Mouse (Mus musculus) MEL (cell line): ENCODE measurements at regions not wholly inside any gene's neighbourhood (a gene's known extent, or its start where the extent isn't known, plus 50 kb on each side); places are given as distances from the start of the nearest gene placed in this dataset.

Source experiments
- DNase-seq: peaks from one replicate; pipeline ENCODE4 v3.0.0; 2011; ENCODE audit warnings: low read depth, low spot score
- H3K27ac ChIP-seq: 2 replicates; pipeline ENCODE4 v1.5.1; 2012; ENCODE audit warnings: low read depth, mild to moderate bottlenecking, control low read depth, low read length, moderate library complexity; ENCODE audit not compliant: control insufficient read depth
- H3K27me3 ChIP-seq, 2 experiments: fragments of 150-350 bp in 1 of 2; sonication (generic) in 1 of 2; 2 replicates each; pipeline ENCODE4 v1.6.1; 2012; ENCODE audit warnings: low read length in 2 of 2, mild to moderate bottlenecking in 2 of 2, improper control_type of control experiment in 1 of 2, moderate library complexity in 1 of 2; ENCODE audit not compliant: insufficient read depth in 2 of 2, control insufficient read depth in 1 of 2
- H3K36me3 ChIP-seq, 2 experiments: 2 replicates each; pipeline ENCODE4 v1.6.1; 2012 to 2014; ENCODE audit warnings: low read length in 2 of 2, improper control_type of control experiment in 1 of 2, inconsistent platforms in 1 of 2, mild to moderate bottlenecking in 1 of 2; ENCODE audit not compliant: insufficient read depth in 2 of 2, control insufficient read depth in 1 of 2
- H3K4me1 ChIP-seq, 2 experiments: fragments of 150-350 bp in 1 of 2; sonication (generic) in 1 of 2; 2 replicates each; pipeline ENCODE4 v1.6.1; 2012; ENCODE audit warnings: low read length in 2 of 2, improper control_type of control experiment in 1 of 2, mild to moderate bottlenecking in 1 of 2; ENCODE audit not compliant: insufficient read depth in 2 of 2, control insufficient read depth in 1 of 2
- H3K4me3 ChIP-seq, 2 experiments: fragments of 150-350 bp in 1 of 2; sonication (generic) in 1 of 2; 2 replicates each; pipeline ENCODE4 v1.5.1; 2012; ENCODE audit warnings: low read depth in 2 of 2, low read length in 2 of 2, mild to moderate bottlenecking in 2 of 2, moderate library complexity in 2 of 2, control low read depth in 1 of 2, improper control_type of control experiment in 1 of 2; ENCODE audit not compliant: control insufficient read depth in 1 of 2, insufficient read depth in 1 of 2
- H3K79me2 ChIP-seq: 2 replicates; pipeline ENCODE4 v1.6.1; 2012; ENCODE audit warnings: mild to moderate bottlenecking, low read length, moderate library complexity; ENCODE audit not compliant: control insufficient read depth, poor library complexity, insufficient read depth
- H3K9ac ChIP-seq: 2 replicates; pipeline ENCODE4 v1.6.1; 2012; ENCODE audit warnings: low read depth, mild to moderate bottlenecking, control low read depth, low read length, moderate library complexity; ENCODE audit not compliant: control insufficient read depth, poor library complexity, severe bottlenecking
- H3K9me3 ChIP-seq: fragments of 150-350 bp; sonication (generic); replicated peaks from 2 replicates; pipeline ENCODE4 v1.6.1; 2012; ENCODE audit warnings: mild to moderate bottlenecking, low read length, improper control_type of control experiment, moderate library complexity; ENCODE audit not compliant: insufficient read depth
- BHLHE40 ChIP-seq: IDR thresholded peaks from 2 replicates; pipeline ENCODE4 v1.6.1; 2012; ENCODE audit warnings: low read depth, mild to moderate bottlenecking, inconsistent platforms, low read length, improper control_type of control experiment, borderline replicate concordance
- CHD2 ChIP-seq: IDR thresholded peaks from 2 replicates; pipeline ENCODE4 v1.6.1; 2011; ENCODE audit warnings: low read length, improper control_type of control experiment
- CTCF ChIP-seq, 3 experiments: IDR thresholded peaks in 2 of 3; conservative IDR thresholded peaks in 1 of 3; 2 replicates each; pipeline ENCODE4 v1.5.1; 2011 to 2012; ENCODE audit warnings: low read length in 3 of 3, low read depth in 2 of 3, mild to moderate bottlenecking in 2 of 3, improper control_type of control experiment in 1 of 3, inconsistent platforms in 1 of 3, mixed read lengths in 1 of 3, moderate library complexity in 1 of 3; ENCODE audit not compliant: control insufficient read depth in 1 of 3, insufficient read depth in 1 of 3, poor library complexity in 1 of 3, severe bottlenecking in 1 of 3
- E2F4 ChIP-seq: IDR thresholded peaks from 2 replicates; pipeline ENCODE4 v1.6.1; 2011; ENCODE audit warnings: low read depth, low read length, improper control_type of control experiment, borderline replicate concordance
- ETS1 ChIP-seq: IDR thresholded peaks from 2 replicates; pipeline ENCODE4 v1.6.1; 2012; ENCODE audit warnings: low read depth, mild to moderate bottlenecking, inconsistent platforms, low read length, improper control_type of control experiment, moderate library complexity
- GABPA ChIP-seq: IDR thresholded peaks from 2 replicates; pipeline ENCODE4 v1.6.1; 2012; ENCODE audit warnings: low read depth, mild to moderate bottlenecking, inconsistent platforms, low read length, improper control_type of control experiment, moderate library complexity
- GATA1 ChIP-seq: IDR thresholded peaks from 2 replicates; pipeline ENCODE4 v1.6.1; 2011; ENCODE audit warnings: low read depth, low read length, improper control_type of control experiment
- HCFC1 ChIP-seq: IDR thresholded peaks from 2 replicates; pipeline ENCODE4 v1.6.1; 2012; ENCODE audit warnings: low read depth, mild to moderate bottlenecking, inconsistent platforms, low read length, improper control_type of control experiment, moderate library complexity
- JUND ChIP-seq: IDR thresholded peaks from 2 replicates; pipeline ENCODE4 v1.6.1; 2011; ENCODE audit warnings: low read depth, mild to moderate bottlenecking, improper control_type of control experiment, low read length
- MAZ ChIP-seq: IDR thresholded peaks from 2 replicates; pipeline ENCODE4 v1.6.1; 2012; ENCODE audit warnings: low read depth, mild to moderate bottlenecking, inconsistent platforms, low read length, improper control_type of control experiment
- MEF2A ChIP-seq: IDR thresholded peaks from 2 replicates; pipeline ENCODE4 v1.6.1; 2014; ENCODE audit warnings: low read depth, mild to moderate bottlenecking, inconsistent platforms, low read length, improper control_type of control experiment; ENCODE audit not compliant: poor library complexity, insufficient replicate concordance, severe bottlenecking; ENCODE audit errors: extremely low read depth
- MXI1 ChIP-seq: IDR thresholded peaks from 2 replicates; pipeline ENCODE4 v1.6.1; 2011; ENCODE audit warnings: mild to moderate bottlenecking, low read depth, low read length, improper control_type of control experiment
- MYB ChIP-seq: IDR thresholded peaks from 2 replicates; pipeline ENCODE4 v1.6.1; 2011; ENCODE audit warnings: mild to moderate bottlenecking, low read depth, low read length, improper control_type of control experiment
- POLR2A ChIP-seq, 2 experiments: IDR thresholded peaks; 2 replicates each; pipeline ENCODE4 v1.6.1; 2011 to 2012; ENCODE audit warnings: low read length in 2 of 2, mild to moderate bottlenecking in 2 of 2, control low read depth in 1 of 2, improper control_type of control experiment in 1 of 2, low read depth in 1 of 2, moderate library complexity in 1 of 2; ENCODE audit not compliant: control insufficient read depth in 1 of 2, insufficient read depth in 1 of 2, poor library complexity in 1 of 2
- POLR2AphosphoS2 ChIP-seq: IDR thresholded peaks from 2 replicates; pipeline ENCODE4 v1.6.1; 2011; ENCODE audit warnings: low read length, improper control_type of control experiment
- POLR2AphosphoS5 ChIP-seq: IDR thresholded peaks from 2 replicates; pipeline ENCODE4 v1.6.1; 2012; ENCODE audit warnings: low read depth, borderline replicate concordance, mild to moderate bottlenecking, inconsistent platforms, low read length, moderate library complexity, mixed read lengths
- SIN3A ChIP-seq: IDR thresholded peaks from 2 replicates; pipeline ENCODE4 v1.6.1; 2012; ENCODE audit warnings: low read length, improper control_type of control experiment, inconsistent platforms
- SMC3 ChIP-seq: IDR thresholded peaks from 2 replicates; pipeline ENCODE4 v1.6.1; 2011; ENCODE audit warnings: low read depth, low read length, improper control_type of control experiment
- TAL1 ChIP-seq: IDR thresholded peaks from 2 replicates; pipeline ENCODE4 v1.6.1; 2012; ENCODE audit warnings: mild to moderate bottlenecking, inconsistent platforms, low read length, moderate library complexity, mixed read lengths
- TBP ChIP-seq: IDR thresholded peaks from 2 replicates; pipeline ENCODE4 v1.8.0; 2011; ENCODE audit warnings: low read depth, low read length, improper control_type of control experiment
- TCF12 ChIP-seq: IDR thresholded peaks from 2 replicates; pipeline ENCODE4 v1.6.1; 2014; ENCODE audit warnings: low read depth, mild to moderate bottlenecking, inconsistent platforms, low read length, improper control_type of control experiment, moderate library complexity
- UBTF ChIP-seq: IDR thresholded peaks from 2 replicates; pipeline ENCODE4 v1.6.1; 2012; ENCODE audit warnings: low read depth, mild to moderate bottlenecking, inconsistent platforms, low read length, improper control_type of control experiment, moderate library complexity, borderline replicate concordance; ENCODE audit not compliant: insufficient read depth
- USF2 ChIP-seq, 2 experiments: IDR thresholded peaks; 2 replicates each; pipeline ENCODE4 v1.6.1; 2011 to 2012; ENCODE audit warnings: improper control_type of control experiment in 2 of 2, low read length in 2 of 2, borderline replicate concordance in 1 of 2, inconsistent platforms in 1 of 2, low read depth in 1 of 2, mild to moderate bottlenecking in 1 of 2; ENCODE audit not compliant: insufficient read depth in 1 of 2
- ZC3H11A ChIP-seq: IDR thresholded peaks from 2 replicates; pipeline ENCODE4 v1.6.1; 2012; ENCODE audit warnings: low read depth, mild to moderate bottlenecking, inconsistent platforms, low read length, improper control_type of control experiment
- ZNF384 ChIP-seq: IDR thresholded peaks from 2 replicates; pipeline ENCODE4 v1.6.1; 2012; ENCODE audit warnings: low read depth, mild to moderate bottlenecking, inconsistent platforms, low read length, improper control_type of control experiment

- no peak for DNase-seq
- Histone ChIP-seq H3K4me1 (no peaks in the 10 kb centered on the region), H3K4me3 (no peak overlapping the region), H3K79me2 (no peaks in the 10 kb centered on the region), H3K36me3 (no peaks in the 10 kb centered on the region), H3K27me3 (no peaks in the 10 kb centered on the region), H3K9ac (no peak overlapping the region), H3K27ac (no peak overlapping the region), H3K9me3 (no peaks in the 10 kb centered on the region)
- TF ChIP-seq UBTF: no peak
- no peak for TF ChIP-seq SIN3A
- no peak for TF ChIP-seq CTCF (IDR thresholded peaks at IDR 0.05 in 2 of 3, conservative IDR thresholded peaks at IDR 0.05 in 1 of 3; ENCODE audit: control insufficient read depth in 1 of 3, insufficient read depth in 1 of 3, low read depth in 2 of 3, low read length in 3 of 3, poor library complexity in 1 of 3, severe bottlenecking in 1 of 3)
- no peak for TF ChIP-seq POLR2A (IDR thresholded peaks at IDR 0.05; ENCODE audit: control insufficient read depth in 1 of 2, insufficient read depth in 1 of 2, low read depth in 1 of 2, low read length in 2 of 2, poor library complexity in 1 of 2)
- TF ChIP-seq MXI1: no peak
- TF ChIP-seq POLR2AphosphoS2: no peak
- TF ChIP-seq MYB: no peak
- TF ChIP-seq BHLHE40: no peak
- TF ChIP-seq TAL1: no peak
- TF ChIP-seq POLR2AphosphoS5: no peak
- TF ChIP-seq SMC3: no peak
- TF ChIP-seq JUND: no peak
- TF ChIP-seq MEF2A: no peak
- TF ChIP-seq USF2 (IDR thresholded peaks at IDR 0.05; ENCODE audit: borderline replicate concordance in 1 of 2, insufficient read depth in 1 of 2, low read depth in 1 of 2, low read length in 2 of 2): no peak
- TF ChIP-seq ZNF384: no peak
- no peak for TF ChIP-seq TCF12
- no peak for TF ChIP-seq TBP
- no peak for TF ChIP-seq E2F4
Observed at GRCm38 (mm10) chr17:65081779-65082086, 245.9 kb upstream of the 4930583I09Rik start.

- Histone ChIP-seq H3K27ac (no peak overlapping the region), H3K9ac (no peak overlapping the region), H3K9me3 (no peaks in the 10 kb centered on the region), H3K4me3 (no peak overlapping the region), H3K79me2 (no peaks in the 10 kb centered on the region), H3K36me3 (no peaks in the 10 kb centered on the region), H3K4me1 (no peaks in the 10 kb centered on the region), H3K27me3 (no peaks in the 10 kb centered on the region)
- TF ChIP-seq CTCF (IDR thresholded peaks at IDR 0.05 in 2 of 3, conservative IDR thresholded peaks at IDR 0.05 in 1 of 3; ENCODE audit: control insufficient read depth in 1 of 3, insufficient read depth in 1 of 3, low read depth in 2 of 3, low read length in 3 of 3, poor library complexity in 1 of 3, severe bottlenecking in 1 of 3): no peak
- TF ChIP-seq GATA1: no peak
- no peak for TF ChIP-seq GABPA
- no peak for TF ChIP-seq SIN3A
- TF ChIP-seq MAZ: no peak
- no peak for TF ChIP-seq ETS1
- TF ChIP-seq MXI1: no peak
- TF ChIP-seq CHD2: no peak
- TF ChIP-seq HCFC1: no peak
- TF ChIP-seq ZNF384: no peak
- TF ChIP-seq ZC3H11A: no peak
- DNase-seq: no peak
Observed at GRCm38 (mm10) chr17:65081072-65081778, 245.4 kb upstream of the 4930583I09Rik start.
